Mouse (Mus musculus): ENCODE results near the gene Pelp1.

DNA sequence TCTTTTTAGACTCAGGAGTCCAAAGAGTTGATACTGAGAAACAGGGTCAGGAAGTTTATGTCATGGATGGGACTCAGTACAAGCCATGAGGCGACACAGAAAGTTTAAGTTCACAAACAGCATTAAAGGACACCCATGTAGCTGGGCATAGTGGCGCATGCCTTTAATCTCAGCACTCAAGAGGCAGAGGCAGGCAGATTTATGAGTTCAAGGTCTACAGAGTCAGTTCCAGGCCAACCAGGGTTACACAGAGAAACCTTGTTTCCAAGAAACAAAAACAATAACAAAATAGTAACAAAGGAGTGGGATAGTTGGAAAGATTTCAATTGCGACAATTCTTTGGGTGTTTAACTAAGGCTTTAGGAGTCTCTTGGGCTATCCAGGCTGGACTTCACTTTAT, 25.7 kb downstream of the Pelp1 start:
- no peak for TF ChIP-seq POLR2A (IDR thresholded peaks at IDR 0.05; ENCODE audit: insufficient read depth, low read length)
- TF ChIP-seq CTCF (IDR thresholded peaks at IDR 0.05; ENCODE audit: low read depth, low read length): no peak
- no peak for TF ChIP-seq EP300 (IDR thresholded peaks at IDR 0.05; ENCODE audit: insufficient read depth, low read depth, low read length)

Data from ES-Bruce4 (cell line).